Mouse (Mus musculus) hindbrain, postnatal 0 days (tissue): ENCODE measurements at regions not wholly inside any gene's neighbourhood (a gene's known extent, or its start where the extent isn't known, plus 50 kb on each side); places are given as distances from the start of the nearest gene placed in this dataset.

Experiments
- ATAC-seq: fragments of 200-750 bp; cut with Nextera tagmentation; 2 replicates; pipeline ENCODE4 v1.8.0; 2017; ENCODE audit warnings: mild to moderate bottlenecking, moderate TSS enrichment, moderate library complexity
- DNase-seq: peaks from one replicate; pipeline ENCODE4 v3.0.0-alpha.2; 2015; ENCODE audit warnings: low spot score
- H3K27ac ChIP-seq: fragments of 300-500 bp; sonication (generic); 2 replicates; pipeline ENCODE4 v1.5.1; 2014; ENCODE audit warnings: mild to moderate bottlenecking
- H3K27me3 ChIP-seq: fragments of 300-500 bp; sonication (generic); 2 replicates; pipeline ENCODE4 v1.6.1; 2014; ENCODE audit warnings: low read length, mixed read lengths; ENCODE audit not compliant: insufficient read depth
- H3K36me3 ChIP-seq: fragments of 300-500 bp; sonication (generic); 2 replicates; pipeline ENCODE4 v1.6.1; 2014; ENCODE audit warnings: low read length, mixed read lengths; ENCODE audit not compliant: insufficient read depth
- H3K4me1 ChIP-seq: fragments of 300-500 bp; sonication (generic); 2 replicates; pipeline ENCODE4 v1.6.1; 2014; ENCODE audit warnings: antibody characterized with exemption, low read length, mixed read lengths; ENCODE audit not compliant: insufficient read depth
- H3K4me2 ChIP-seq: fragments of 300-500 bp; sonication (generic); 2 replicates; pipeline ENCODE4 v1.6.1; 2014; ENCODE audit warnings: low read depth, mild to moderate bottlenecking, low read length, moderate library complexity, mixed read lengths
- H3K4me3 ChIP-seq: fragments of 300-500 bp; sonication (generic); 2 replicates; pipeline ENCODE4 v1.5.1; 2014; ENCODE audit warnings: low read length
- H3K9ac ChIP-seq: fragments of 300-500 bp; sonication (generic); replicated peaks from 2 replicates; pipeline ENCODE4 v1.6.1; 2014; ENCODE audit warnings: mild to moderate bottlenecking, low read length, moderate library complexity, mixed read lengths
- H3K9me3 ChIP-seq: fragments of 300-500 bp; sonication (generic); 2 replicates; pipeline ENCODE4 v1.6.1; 2016; ENCODE audit warnings: low read length, mixed read lengths
- CTCF ChIP-seq: IDR thresholded peaks from 2 replicates; pipeline ENCODE4 v1.5.1; 2016; ENCODE audit warnings: antibody characterized with exemption, control low read depth, low read depth
- WGBS: fragments of 180-500 bp; shearing (Covaris S2); extraction: QIAGEN DNeasy Blood & Tissue Kit; methylation state at CpG from one replicate; pipeline ENCODE4 v1.1.7; 2014; 5-methylcytosine and 5-hydroxymethylcytosine counted together

GRCm38 (mm10) chr13:47943645-47944044 is 317.4 kb upstream of the Id4 start:
- no peak overlapping the region for H3K27ac ChIP-seq
- WGBS, result 66% methylated on average over 5 of the region's 5 CpGs
- H3K4me3 ChIP-seq, result no peak overlapping the region
- no peaks in the 10 kb centered on the region for H3K27me3 ChIP-seq
- no peaks in the 10 kb centered on the region for H3K9me3 ChIP-seq
- TF ChIP-seq CTCF, result no peak
- no peaks in the 10 kb centered on the region for H3K36me3 ChIP-seq
- DNase-seq, result peak; percentile 33
- H3K9ac ChIP-seq, result no peak overlapping the region
- H3K4me1 ChIP-seq, result peaks cover 9% of the 10 kb centered on the region; the same call in 1 of the 2 replicates
- no peak overlapping the region for H3K4me2 ChIP-seq
- no peak for ATAC-seq

- Histone ChIP-seq H3K9me3 (no peaks in the 10 kb centered on the region), H3K4me3 (no peak overlapping the region), H3K27me3 (no peaks in the 10 kb centered on the region), H3K27ac (no peak overlapping the region), H3K9ac (no peak overlapping the region), H3K36me3 (no peaks in the 10 kb centered on the region), H3K4me1 (0 out of 2 replicates have a peak, but pooled peaks cover 3% of the 10 kb centered on the region), H3K4me2 (no peak overlapping the region)
- no peak for TF ChIP-seq CTCF
- ATAC-seq (no peak), DNase-seq (peak; percentile 67)
- WGBS, result 43% methylated on average over 10 of the region's 10 CpGs
Measured at GRCm38 (mm10) chr13:47948098-47948865, 312.7 kb upstream of the Id4 start.

GRCm38 (mm10) chr13:47950456-47950855 is 310.6 kb upstream of the Id4 start:
- no peaks in the 10 kb centered on the region for H3K27me3 ChIP-seq
- WGBS, result 38% methylated on average over 2 of the region's 2 CpGs
- H3K9ac ChIP-seq, result no peak overlapping the region
- TF ChIP-seq CTCF, result no peak
- H3K4me3 ChIP-seq, result no peak overlapping the region
- no peak overlapping the region for H3K27ac ChIP-seq
- no peak overlapping the region for H3K4me2 ChIP-seq
- no peaks in the 10 kb centered on the region for H3K36me3 ChIP-seq
- no peak for ATAC-seq
- no peaks in the 10 kb centered on the region; the same call in 1 of the 2 replicates for H3K4me1 ChIP-seq
- no peaks in the 10 kb centered on the region for H3K9me3 ChIP-seq
- peak; percentile 42 for DNase-seq

GRCm38 (mm10) chr13:47951043-47951442 is 310.0 kb upstream of the Id4 start:
- WGBS, result 43% methylated on average over 10 of the region's 10 CpGs
- Histone ChIP-seq H3K9ac (no peak overlapping the region), H3K4me1 (no peaks in the 10 kb centered on the region; the same call in 1 of the 2 replicates), H3K27me3 (no peaks in the 10 kb centered on the region), H3K27ac (peak overlapping the region; percentile 36; the same call in 1 of the 2 replicates), H3K4me3 (no peak overlapping the region), H3K4me2 (no peak overlapping the region), H3K36me3 (no peaks in the 10 kb centered on the region), H3K9me3 (no peaks in the 10 kb centered on the region)
- ATAC-seq (no peak), DNase-seq (peak; percentile 41)
- TF ChIP-seq CTCF, result no peak

GRCm38 (mm10) chr13:47952946-47953345 is 308.1 kb upstream of the Id4 start:
- Histone ChIP-seq H3K4me1 (no peaks in the 10 kb centered on the region; the same call in 1 of the 2 replicates), H3K9me3 (no peaks in the 10 kb centered on the region), H3K4me2 (no peak overlapping the region), H3K27me3 (no peaks in the 10 kb centered on the region), H3K9ac (no peak overlapping the region), H3K4me3 (no peak overlapping the region), H3K27ac (no peak overlapping the region), H3K36me3 (no peaks in the 10 kb centered on the region)
- DNase-seq (no peak), ATAC-seq (no peak)
- no peak for TF ChIP-seq CTCF
- 82% methylated on average over 3 of the region's 3 CpGs for WGBS

GRCm38 (mm10) chr13:47953776-47954175 is 307.3 kb upstream of the Id4 start:
- DNase-seq (no peak), ATAC-seq (no peak)
- Histone ChIP-seq H3K36me3 (no peaks in the 10 kb centered on the region), H3K27me3 (no peaks in the 10 kb centered on the region), H3K27ac (no peak overlapping the region), H3K4me3 (no peak overlapping the region), H3K9ac (no peak overlapping the region), H3K4me1 (no peaks in the 10 kb centered on the region; the same call in 1 of the 2 replicates), H3K9me3 (no peaks in the 10 kb centered on the region), H3K4me2 (no peak overlapping the region)
- 64% methylated on average over 7 of the region's 7 CpGs for WGBS
- TF ChIP-seq CTCF, result no peak

- no peaks in the 10 kb centered on the region; the same call in 1 of the 2 replicates for H3K4me1 ChIP-seq
- H3K27me3 ChIP-seq, result no peaks in the 10 kb centered on the region
- no peak overlapping the region for H3K9ac ChIP-seq
- no peaks in the 10 kb centered on the region for H3K9me3 ChIP-seq
- ATAC-seq (no peak), DNase-seq (no peak)
- WGBS, result 59% methylated on average over 10 of the region's 10 CpGs
- no peak overlapping the region for H3K4me2 ChIP-seq
- no peak overlapping the region for H3K4me3 ChIP-seq
- H3K36me3 ChIP-seq, result no peaks in the 10 kb centered on the region
- H3K27ac ChIP-seq, result no peak overlapping the region
- no peak for TF ChIP-seq CTCF
Measured at GRCm38 (mm10) chr13:47955504-47955903, 305.5 kb upstream of the Id4 start.
